Mouse (Mus musculus) urinary bladder, postnatal 36 days (tissue): ENCODE measurements around the gene Tcf7l1.
A peak's percentile ranks its signal among the peaks of the same experiment; 100 is the strongest.

Source experiments
- DNase-seq, 2 experiments: peaks; one replicate each; pipeline ENCODE4 v3.0.0; 2022; ENCODE audit warnings: low spot score in 2 of 2, mixed read lengths in 1 of 2

The Tcf7l1 gene

GRCm38 (mm10) chr6:72626391-72626790 is 162.7 kb downstream of the Tcf7l1 start:
- no peak for DNase-seq

GRCm38 (mm10) chr6:72623661-72624402 is 165.2 kb downstream of the Tcf7l1 start:
- no peak for DNase-seq

- no peak for DNase-seq
Measured at GRCm38 (mm10) chr6:72622917-72623316, 166.1 kb downstream of the Tcf7l1 start.

DNA sequence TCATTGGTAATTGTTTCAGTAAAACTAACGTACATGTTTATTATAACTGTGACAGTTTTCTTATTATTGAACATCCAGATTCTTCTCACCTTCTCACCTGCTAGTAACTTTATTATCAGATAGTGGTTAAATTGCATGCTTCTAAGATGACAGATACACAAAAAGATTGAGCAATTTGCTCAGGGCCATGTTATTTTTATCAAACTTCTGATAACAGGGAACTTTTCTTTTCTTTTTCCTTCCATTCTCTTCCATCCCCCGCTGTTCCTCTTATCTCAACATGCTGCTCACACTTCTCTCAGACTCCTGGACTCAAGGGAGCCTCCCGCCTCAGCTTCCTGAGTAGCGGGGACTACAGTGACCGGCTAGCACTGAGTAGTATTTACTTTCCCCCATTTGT is 168.1 kb downstream of the Tcf7l1 start:
- no peak for DNase-seq

GRCm38 (mm10) chr6:72619734-72620532 is 169.1 kb downstream of the Tcf7l1 start:
- DNase-seq = no peak

- DNase-seq = peak; percentile 92 to 93
Measured at GRCm38 (mm10) chr6:72616643-72617288, 172.3 kb downstream of the Tcf7l1 start, which contains the start of gene Tgoln1. Gene Tgoln1 (minus strand): TSS chr6:72617000.

DNA sequence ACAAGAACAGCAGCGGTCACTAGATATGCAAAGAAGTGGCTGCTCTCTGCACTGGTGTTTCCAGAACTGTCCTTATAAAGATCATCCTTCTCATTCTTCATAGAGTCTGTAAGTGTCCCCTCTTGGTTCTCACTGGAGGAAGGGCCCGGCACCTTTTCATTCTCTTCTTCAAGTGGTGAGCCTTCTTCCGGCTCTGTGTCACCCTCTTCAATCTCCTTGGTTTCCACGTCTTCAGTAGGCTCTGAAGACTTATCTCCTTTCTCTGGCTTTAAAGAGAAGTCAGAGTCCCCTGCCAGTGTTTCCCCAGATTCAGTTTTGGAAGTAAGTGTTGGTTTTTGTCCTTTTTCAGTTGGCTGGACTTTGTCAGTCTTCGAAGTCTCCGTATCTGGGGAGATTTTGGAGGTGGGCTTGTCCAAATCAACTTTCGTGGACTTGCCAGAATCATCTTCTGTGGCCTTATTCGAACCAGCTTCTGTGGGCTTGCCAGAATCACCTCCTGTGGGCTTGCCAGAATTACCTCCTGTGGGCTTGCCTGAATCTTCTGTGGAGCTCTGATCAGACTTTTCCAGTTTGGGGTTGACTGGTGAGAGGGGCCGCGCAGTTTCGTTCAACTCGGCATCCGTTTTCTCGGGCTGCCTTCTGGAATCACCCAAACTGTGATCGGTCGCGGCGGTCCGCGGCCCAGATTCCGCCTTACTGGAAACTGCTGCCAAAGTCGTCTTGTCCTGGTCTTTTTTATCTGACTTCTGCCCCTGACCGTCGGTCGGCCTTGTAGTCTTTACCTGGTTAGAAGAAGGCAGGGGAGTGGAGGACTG is 173.3 kb downstream of the Tcf7l1 start:
- DNase-seq = no peak

- DNase-seq = no peak
Measured at GRCm38 (mm10) chr6:72615151-72615550, 173.9 kb downstream of the Tcf7l1 start.

DNA sequence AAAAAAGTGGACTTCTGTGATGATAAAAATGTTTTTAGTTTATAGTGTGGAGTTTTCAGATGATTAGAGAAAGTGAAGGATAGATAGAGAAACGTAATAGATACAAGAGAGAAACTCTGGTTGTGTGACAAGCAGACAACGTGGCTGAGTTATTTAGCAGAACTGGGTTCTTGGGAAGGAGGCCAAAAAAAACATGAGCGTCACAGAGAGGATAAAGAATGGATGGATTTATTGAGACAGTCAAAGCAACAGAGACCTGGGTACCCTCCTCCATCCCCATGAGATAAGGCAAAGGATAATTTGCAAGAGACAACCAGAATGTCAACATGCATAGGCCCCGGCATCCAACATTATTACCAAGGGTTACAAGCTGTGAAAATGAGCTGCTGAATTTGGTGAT is 178.8 kb downstream of the Tcf7l1 start:
- no peak for DNase-seq

- no peak for DNase-seq
Measured at GRCm38 (mm10) chr6:72608662-72609184, 180.3 kb downstream of the Tcf7l1 start.

GRCm38 (mm10) chr6:72607676-72608075 is 181.4 kb downstream of the Tcf7l1 start:
- no peak for DNase-seq

GRCm38 (mm10) chr6:72607060-72607459 is 182.0 kb downstream of the Tcf7l1 start:
- no peak for DNase-seq

DNA sequence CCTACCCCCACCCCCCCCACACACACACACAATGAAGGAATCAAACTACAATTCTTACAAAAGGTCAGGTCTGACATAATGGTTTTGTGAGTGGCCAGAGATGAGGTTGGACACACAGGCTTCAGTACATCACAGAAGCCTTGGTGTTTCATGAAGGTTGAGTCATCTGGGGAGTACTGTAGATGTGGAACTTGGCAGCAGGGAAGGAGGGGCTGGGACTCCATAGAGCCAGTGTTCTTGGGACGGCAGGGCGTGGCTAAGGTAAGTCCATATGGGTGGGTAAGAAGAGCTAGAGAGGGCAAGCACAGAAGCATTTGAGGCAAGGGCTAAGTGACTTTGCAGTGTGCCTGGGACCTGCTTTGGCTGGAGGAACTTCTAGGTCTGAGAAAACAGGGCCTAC is 185.0 kb downstream of the Tcf7l1 start:
- DNase-seq = no peak

DNA sequence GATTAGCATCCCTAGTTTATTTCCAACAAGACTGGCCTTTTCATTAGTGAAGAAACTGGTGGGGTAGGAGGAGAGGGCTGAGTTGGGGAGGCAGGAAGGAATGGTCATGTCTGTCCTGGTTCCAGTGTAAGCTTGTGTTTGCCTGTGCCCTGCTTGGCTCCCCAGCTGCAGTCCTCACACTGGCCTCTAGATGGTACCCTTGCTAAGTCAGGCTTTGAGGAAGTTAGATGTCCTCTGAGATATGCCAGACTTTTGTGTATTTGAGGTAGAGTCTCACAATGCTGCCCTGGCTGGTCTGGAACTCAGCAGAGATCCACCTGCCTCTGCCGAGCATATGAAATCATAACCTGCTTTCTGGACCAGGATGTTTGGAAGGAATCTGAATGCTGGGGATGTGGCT is 187.3 kb downstream of the Tcf7l1 start:
- DNase-seq = peak; percentile 74 to 82

DNA sequence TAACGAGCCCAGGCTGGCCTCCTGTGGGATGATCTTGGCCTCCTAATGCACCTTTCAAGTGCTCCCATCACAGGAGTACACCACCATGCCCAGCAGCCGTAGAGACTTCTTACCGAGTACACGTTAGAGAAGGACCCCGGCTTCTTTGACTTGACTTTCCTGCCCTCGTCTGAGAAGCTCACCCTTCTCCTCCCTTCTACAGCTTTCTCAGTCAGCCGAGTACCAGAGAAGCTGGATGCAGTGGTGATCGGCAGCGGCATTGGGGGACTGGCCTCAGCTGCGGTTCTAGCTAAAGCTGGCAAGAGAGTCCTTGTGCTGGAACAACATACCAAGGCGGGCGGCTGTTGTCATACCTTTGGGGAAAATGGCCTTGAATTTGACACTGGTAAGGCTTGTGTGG is 188.3 kb downstream of the Tcf7l1 start:
- no peak for DNase-seq

- DNase-seq = no peak
Measured at GRCm38 (mm10) chr6:72600216-72600615, 188.8 kb downstream of the Tcf7l1 start.

DNA sequence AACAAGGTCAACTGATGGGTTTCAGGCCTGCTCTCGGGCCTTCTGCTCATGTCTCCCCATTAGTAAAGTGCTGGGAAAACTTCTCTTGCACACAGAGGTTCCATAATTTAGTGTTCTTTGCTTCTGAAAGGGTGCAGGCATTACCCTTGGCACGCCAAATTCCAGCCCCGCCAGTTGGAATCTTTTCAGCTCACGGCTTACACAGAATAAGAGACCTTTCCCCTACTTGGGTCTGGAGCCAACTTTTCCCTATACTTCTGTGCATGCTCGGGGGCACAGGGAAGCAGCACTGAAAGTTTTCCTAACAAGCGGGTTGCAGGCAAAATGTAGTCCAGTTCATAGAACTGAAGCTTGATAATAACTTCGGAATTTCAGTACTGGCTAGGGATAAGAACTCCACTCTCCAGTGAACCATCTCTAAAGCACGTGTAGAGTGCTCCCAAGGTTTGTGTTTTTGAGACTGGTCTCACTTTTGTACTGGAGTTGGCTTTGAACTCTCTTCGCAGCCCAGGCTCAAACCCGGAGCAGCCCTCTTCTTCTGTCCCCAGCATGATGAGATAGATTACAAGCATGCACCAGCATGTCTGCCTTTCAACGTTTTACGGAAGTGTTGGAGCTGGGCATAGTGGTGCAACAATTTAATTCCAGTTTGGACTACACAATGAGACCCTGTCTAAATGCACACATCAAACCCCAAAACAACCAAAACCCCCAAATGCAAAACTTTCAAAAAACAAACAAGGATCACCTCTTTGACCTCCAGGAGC is 190.1 kb downstream of the Tcf7l1 start:
- peak in 1 of 2 experiments; percentile 52 for DNase-seq

GRCm38 (mm10) chr6:72597956-72598753 is 190.9 kb downstream of the Tcf7l1 start, which contains the start of the genes Elmod3 and Retsat:
Gene Elmod3 (minus strand): TSS chr6:72598413.
Gene Retsat (plus strand): TSS chr6:72598475.
- DNase-seq = peak; percentile 95

DNA sequence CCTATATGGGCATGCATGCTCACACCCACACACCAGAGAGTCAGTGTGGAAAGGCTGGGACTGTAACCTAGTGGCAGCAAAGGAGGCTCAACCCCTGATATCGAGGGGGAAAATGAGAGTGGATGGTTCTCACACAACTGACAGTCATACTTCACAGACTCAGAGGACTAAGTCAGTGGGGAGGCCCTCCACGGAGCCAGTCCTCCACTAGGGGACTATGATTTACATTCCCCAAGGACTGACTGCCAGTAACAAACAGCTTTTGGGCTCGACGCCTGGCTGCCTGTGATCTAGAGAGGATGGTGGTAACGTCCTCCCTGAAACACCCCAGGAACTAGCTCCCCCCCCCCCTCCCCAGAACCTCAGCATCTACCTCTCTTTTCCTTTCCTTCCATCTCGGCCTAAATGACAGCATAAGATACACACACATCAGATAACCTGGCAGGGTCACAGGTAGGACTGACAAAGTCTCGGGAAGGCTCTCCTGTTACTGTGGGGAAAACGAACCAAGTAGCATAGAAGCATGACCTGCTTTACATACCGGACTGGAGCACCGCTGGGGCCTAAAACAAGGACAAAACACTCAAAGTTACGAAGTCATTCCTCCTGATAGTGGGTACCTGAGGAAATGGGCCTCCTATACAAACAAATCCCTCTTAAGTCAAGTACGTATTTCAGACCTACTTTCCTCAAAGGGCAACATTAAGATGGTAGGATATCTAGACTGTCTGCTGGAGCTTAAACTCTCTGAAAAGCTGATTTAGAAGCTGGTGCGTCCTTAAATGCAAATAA is 191.8 kb downstream of the Tcf7l1 start:
- DNase-seq = no peak
